Mouse (Mus musculus) heart, adult 11 months (tissue): Measurements from ENCODE around the gene Ndufa4l2.

ENCODE experiments used
- DNase-seq: peaks from one replicate; pipeline ENCODE4 v3.0.0; 2022

The Ndufa4l2 gene

DNA sequence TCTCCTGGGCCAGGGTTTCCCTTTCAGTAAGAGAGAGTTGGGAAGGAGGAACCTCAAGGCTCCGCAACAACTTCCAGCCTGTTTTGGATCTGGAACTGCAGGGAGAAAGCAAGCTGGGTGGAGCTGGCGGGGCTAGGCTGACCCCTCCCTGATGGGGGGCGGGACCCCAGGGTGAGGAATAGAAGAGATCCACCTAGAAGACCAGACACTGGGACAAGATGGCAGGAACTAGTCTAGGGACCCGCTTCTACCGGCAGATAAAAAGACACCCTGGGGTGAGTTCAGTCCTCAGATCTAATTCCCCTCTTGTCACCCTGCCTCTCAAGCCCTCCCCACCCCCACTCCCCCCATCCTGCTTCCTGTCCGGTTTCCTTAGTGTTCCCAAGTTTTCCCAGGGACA, at the start of gene Ndufa4l2:
TSS of gene Ndufa4l2 (plus strand) at position 204 of the 400 bp plus-strand sequence.
- DNase-seq = peak; percentile 99

DNA sequence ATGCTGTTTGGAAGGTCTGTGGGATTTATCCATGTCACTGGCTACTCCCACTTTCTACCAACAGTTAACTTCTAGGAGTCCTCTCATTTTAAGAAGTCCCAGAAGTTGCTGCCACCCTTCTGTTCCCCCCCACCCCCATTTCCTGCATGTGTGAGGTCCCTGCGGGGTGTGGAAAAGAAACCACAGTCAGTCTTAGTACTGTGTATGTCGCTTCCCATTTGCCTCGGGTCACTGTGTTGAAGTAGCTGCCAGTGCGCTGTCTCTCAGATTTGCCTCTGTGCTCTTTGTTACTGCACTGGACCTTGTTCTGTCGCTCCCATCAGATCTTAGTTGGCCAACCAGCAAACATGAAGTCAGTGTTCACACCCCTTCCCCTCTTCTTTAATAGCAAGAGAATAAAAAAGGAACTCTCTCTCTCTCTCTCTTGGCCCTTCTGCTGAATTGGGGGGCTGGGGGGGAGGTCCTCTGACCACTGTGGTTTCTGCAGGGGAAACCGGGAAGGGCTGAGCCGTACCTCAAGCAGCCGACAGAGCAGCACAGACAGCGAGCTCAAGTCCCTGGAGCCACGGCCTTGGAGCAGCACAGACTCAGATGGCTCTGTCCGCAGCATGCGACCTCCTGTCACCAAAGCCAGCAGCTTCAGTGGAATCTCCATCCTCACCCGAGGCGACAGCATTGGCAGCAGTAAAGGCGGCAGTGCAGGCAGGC, 43.3 kb upstream of the Ndufa4l2 start:
- no peak for DNase-seq

DNA sequence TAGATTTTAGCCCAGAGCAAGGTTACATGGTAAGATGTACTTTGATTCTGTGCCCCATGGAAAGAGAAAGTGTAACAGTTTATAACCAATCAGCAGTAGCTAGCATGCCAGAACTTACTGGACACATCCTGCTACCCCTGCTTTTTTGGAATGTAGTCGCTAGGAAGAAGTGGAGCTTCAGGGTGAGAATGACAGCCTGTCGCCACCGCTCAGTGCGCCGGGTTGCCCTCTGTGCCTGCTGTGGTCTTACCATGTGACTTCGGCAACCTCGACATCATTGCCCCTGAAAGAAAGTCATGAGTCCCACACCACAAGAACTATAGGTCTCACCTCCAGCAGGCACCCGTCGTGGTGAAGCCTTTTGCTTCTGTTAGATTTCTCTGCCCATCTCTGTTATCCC, 42.0 kb upstream of the Ndufa4l2 start:
- DNase-seq = no peak

DNA sequence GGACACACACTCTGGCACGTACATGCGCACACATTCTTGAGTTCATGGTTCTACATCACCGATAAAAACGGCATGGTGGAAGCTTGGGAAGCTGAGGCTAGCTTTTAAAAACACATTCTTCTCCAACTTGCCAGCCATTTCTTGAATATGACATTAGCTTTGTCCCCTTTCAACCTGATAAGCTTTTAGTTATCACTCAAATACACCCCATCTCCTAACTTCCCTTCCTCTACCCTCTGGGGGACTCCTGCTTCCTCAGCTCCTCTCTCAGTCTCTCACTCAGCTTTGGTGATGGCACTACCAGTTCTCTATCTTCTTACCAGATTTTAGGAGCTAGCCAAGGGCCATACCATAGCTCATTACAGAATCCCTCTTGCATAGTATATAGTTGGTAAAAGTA, 39.6 kb upstream of the Ndufa4l2 start:
- DNase-seq = no peak

DNA sequence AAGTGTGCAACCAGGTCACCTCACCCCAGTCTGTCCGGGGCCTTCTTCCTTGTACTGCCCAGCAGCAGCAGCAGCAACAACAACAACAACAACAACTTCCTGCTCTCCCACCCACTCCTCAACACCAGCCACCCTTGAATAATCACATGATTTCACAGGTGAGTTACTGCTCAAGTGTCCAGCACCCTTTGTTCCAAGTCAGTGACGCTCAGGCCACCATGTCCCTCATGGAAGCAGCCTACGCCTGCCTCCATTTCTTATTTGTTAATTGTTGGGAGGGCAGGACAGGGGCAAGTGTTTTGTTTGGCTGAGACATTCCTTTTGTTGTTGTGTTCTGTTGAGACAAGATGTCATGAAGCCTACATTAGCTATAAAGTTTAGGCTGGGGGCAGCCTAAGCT, 38.2 kb upstream of the Ndufa4l2 start:
- no peak for DNase-seq

DNA sequence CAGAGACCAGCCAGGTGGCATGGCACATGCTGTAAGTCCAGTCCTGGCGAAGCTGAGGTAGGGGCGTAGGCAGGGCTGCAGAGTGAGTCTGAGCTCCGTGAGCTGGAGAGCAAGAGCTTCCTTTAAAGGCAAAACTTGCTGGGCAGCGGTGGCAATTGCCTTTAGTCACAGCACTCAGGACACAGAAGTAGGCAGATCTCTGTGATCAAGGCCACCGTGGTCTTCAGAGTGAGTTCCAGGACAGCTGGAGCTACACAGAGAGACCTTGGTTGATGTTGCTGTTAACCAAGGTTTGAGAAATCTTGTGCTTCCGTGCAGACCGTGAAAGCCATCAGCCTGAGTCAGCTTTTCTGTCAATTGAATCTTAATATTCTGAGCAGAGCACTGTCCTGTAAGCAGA, 37.5 kb upstream of the Ndufa4l2 start:
- no peak for DNase-seq

DNA sequence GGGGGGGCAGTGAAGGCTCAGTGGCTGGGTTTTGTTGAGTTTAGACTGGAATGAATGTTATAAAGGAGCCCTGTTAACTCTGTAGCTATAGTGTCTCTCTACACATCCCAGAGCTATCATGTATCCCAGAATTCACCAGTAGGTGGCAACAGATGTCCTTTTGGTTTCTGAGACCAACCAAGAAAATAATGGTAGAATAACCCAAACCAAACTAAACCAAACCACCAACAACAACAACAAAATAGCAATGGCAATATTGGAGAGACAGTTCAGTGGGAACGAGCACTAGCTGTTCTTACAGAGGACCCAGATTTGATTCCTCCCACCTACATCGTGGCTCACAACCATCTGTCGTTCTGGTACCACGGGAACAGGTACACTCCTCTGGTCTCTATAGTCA, 35.6 kb upstream of the Ndufa4l2 start:
- DNase-seq = no peak

DNA sequence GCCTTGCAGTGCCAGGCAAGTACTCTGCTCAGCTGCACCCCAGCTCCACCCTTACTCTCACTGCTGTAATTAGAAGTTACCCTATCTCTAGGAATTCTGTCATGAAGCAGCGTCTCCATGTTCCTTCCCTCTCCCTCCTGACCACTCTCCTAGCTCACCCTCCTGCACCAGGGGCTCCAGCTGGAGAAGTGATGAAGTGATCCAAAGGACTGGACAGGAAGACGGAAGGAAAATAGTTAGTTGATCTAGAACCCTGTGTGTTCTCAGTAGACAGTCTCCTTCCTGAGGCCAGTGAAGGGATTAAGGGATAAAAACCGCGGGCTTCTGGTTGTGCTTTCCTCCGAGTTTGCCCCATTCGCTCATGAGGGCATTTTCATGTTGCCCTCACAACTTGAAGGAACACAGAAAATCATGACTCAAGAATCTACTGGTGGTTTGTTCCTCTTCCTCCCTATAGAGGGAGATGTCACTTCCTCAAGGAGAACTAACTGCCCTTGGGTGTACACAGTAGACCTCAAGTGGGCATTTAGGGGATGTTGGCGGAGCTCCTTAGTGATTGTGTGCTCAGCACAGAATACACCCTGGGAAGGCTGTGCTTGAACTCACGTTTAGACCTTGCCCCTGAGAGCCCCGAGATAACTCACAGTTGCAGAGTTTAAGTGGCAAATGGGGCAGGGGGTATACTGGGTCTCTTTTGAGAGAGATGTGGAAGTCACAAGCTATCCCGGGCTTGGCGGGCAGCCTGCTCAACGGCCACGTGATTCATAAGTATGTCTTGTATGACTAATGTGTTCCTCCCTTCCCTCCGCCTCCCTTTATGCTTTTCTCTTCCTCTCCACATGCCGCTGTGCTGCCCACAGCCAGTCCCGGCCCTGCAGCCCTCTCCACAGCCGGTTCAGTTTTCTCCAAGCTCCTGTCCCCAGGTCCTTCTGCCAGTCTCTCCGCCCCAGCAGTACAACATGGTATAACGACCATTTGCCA, 33.6 kb upstream of the Ndufa4l2 start:
- DNase-seq = peak; percentile 97

DNA sequence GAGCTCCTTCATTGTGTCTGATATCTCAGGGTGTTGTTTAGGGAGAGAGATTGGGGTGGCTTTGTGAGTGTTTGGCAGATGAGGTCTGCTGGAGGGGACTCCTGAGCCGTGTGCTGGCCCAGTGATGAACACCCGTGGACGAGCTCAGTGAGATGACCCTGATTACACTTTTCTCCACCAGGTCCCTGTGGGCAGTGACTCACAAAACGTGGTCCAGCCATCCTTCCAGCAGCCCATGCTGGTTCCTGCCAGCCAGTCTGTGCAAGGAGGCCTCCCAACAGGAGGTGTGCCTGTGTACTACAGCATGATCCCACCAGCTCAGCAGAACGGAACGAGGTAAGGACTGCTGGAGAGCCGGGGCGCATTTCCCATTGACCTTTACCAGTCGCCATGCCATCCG, 29.5 kb upstream of the Ndufa4l2 start:
- no peak for DNase-seq

DNA sequence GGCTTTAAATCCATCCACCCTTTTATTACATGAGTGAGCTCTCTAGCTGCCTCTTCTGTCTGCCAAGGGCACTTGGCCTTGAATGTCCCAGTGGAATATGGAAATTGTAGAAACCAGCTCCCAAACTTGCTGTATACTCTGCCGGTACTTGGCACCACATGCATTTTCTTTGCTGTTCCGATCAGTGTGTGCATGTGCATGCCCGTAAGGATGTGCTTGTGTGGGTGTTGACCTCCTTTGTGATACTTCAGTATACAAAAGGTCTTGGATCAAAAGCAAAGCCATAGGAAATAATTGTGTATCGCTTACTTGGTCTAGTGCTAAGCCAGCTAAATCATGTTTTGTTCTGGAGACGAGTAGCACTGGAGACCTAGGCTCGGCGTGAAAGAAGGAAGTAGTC, 25.9 kb upstream of the Ndufa4l2 start:
- DNase-seq = no peak

DNA sequence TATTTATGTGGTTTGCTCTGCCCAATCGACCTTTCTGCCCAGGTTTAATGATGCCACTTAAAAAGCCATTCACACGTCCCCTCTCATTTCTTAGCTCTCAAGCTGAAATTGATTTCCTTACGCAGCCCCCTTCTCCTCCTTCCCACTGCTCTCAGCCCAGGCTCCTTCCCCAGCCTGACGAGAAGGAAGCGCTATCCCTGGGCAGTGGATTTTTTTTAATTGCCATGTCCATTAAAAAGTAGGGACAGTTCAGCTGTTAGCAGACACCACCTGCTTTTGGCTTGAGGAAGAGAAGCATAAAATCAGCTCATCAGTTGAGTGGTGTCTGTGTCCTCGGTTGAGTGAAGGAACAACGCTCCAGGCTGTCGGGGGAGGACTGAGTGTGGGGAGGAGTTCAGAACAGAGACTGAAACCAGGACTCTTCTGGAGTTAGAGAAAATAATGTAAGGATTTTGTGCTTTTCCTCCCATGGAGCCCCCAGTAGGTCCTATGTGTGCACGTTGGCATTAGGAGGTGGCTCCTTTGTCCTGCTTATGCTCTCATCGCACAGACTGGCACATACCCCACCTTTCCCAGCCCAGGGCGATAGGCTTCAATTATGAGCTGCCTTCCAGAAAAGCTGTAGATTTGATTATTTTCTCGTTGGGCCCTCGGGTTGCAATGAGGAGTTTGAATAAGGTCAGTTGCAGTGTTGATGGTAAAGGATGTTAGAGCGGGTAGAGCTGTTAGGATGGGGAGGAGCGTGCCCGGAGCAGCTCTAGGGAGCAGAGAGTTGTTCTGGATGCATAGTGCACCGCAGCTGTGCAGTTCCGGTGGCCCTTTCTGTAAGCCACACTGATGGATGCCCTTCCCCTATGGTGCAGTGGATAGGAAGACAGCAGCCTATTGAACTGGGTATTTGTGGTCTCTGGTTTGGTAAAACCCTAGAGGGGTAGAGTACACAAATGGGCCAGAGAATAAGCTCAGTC, 24.3 kb upstream of the Ndufa4l2 start:
- no peak for DNase-seq

DNA sequence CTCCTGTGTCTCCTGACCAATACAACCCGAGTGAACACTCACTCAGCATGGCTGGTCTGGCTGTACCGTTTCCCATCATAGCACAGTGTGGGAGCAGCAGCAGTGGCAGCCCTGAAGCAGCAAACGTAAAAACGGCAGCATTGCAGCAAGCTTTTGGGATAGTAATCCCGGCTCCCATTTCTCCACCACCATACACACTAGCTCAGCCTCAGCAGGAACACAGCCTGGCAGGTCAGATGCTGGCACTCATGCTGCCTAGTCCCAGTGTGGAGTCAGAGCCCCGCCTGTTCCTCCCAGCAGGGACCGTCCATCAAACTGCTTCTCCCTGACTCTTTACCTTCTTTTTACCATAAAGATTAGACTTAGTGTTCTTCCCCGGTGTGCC, 23.6 kb upstream of the Ndufa4l2 start:
- DNase-seq = no peak

DNA sequence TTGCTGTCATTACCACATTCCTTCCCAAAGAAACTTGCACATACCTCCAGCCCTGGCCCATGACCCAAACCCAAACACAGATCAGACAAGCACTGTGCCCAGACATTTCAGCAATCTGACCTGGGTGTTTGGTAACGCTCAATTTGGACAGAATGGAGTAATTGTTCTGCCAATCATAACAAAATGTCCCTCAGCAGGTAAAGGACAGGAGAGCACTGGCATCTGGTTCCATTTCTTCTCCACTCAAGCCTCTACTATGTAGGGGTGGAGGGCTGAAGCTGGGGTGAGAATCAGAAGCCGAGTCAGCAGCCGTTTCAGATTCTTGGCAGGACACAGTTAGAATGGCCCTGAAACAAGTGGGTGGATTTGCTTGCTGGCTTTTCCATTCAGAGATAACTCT, 22.6 kb upstream of the Ndufa4l2 start:
- no peak for DNase-seq

DNA sequence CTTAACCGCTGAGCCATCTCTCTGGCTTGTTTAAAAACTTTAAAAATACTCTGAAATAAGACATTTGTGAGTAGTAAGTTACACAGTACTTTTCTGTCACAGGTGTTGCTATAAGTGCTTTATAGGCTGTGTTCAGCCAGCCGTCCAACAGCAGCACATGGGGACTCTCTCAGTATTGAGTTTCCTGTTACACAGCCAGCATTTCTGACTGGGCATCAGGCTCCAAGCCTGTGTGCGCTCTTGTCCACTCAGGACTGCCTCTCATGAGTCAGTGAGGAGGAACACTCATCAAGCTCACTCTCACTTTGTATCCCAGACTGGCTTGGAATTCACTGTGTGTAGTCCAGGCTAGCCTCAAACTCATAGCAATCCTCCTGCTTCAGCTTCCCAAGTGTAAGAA, 18.6 kb upstream of the Ndufa4l2 start:
- no peak for DNase-seq

DNA sequence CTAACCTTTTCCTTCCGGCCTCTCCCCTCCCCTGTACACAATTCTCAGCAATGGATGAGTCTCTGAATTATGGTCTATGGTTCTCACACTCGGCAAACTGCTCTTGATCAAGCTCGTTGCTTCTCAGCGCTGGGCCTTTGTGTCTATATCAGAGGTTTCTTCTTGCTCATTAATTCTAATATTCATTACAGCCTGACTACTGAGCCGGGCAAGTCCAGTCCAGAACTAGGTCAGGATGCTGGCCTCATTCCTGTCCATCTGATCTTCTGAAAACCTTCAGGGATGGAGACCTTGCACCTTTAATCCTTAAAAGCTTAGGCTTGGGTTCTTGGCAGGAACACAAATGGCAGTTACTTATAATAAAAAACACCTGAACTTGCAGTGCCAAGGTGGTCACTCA, 15.3 kb upstream of the Ndufa4l2 start:
- no peak for DNase-seq

DNA sequence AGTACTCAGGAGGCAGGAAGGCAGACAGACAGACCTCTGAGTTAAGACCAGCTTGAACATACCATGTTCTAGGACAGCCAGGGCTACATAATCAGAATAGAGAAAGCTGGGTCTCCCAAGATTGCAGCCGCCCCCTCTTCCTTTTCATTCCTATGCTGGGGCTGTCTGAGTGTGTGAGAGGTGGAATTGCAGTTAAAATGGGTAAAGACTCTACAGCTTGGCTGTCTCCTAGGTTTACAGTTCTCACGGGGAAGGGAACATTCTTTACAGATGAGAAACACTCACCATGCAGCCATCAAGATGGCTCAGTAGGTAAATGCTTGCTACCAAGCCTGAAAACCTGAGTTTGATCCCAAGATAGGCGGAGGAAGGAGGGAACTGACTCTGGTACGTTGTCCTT, 14.7 kb upstream of the Ndufa4l2 start:
- DNase-seq = no peak

DNA sequence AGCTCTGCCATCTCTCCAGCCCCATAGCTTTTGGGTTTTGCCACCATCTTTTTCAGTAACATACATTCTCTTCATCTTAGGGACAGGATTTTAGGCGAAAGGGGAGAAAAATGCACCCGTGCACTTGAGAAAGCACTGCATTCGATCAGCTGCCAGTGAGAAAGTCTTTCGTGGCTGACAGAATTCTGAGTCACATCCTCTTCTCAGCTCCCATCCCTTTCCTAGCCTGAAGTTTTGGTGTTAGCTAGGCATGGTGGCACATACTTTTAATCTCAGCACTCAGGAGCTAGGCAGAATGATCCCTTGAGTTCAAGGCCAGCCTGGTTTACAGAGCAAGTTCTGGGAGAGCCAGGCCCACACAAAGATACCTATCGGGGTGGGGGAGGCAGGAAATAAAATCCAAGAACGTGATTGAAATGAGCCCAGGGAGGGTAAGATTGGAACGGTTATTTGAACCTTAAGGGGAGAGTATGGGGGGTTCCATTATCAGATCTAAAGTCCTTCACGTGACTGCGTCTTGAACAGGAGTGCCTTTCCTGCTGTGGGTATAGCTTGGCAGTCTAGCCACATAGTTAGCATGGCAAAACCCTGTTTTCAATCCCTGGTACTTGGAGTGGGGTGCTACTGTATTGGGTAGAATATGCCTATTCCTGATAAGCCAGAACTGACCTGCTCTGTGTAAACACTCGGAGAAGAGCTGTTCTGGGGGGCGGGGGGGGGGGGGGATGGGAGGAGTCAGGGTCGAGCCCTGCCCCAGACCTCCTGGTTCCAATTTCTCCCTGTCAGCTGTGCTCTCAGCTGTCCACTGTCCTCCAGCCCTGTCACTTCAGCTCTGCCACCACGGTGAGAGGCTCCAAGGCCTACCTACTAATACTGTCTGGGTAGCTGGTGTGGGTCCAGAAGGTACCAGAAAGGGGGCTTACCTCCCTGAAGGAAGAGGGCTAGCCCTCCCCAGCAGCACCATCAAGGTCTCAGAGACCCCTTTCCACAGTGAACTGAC, 13.6 kb upstream of the Ndufa4l2 start, which contains the start of gene Stac3:
TSS of gene Stac3 (plus strand) at position 793 of the 1,000 bp plus-strand sequence.
- no peak for DNase-seq

DNA sequence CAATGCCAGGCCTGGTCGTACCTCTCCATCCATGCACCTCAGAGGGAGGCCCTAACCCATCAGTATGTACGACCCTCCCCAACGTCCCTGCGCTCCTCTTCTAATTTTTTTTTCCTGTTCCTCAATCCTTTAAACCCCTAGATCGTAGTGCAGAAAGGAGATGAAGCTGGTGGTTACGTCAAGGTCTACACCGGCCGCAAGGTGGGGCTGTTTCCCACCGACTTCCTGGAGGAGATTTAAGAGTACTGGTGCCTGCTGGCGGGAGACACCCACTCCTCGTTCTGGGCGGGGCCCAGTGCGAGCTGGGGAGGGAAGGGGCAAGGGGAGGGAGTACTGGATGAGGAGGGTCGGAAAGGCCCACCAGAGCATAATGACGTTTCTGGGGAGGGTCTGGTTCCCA, 6.5 kb upstream of the Ndufa4l2 start:
- peak; percentile 94 for DNase-seq

DNA sequence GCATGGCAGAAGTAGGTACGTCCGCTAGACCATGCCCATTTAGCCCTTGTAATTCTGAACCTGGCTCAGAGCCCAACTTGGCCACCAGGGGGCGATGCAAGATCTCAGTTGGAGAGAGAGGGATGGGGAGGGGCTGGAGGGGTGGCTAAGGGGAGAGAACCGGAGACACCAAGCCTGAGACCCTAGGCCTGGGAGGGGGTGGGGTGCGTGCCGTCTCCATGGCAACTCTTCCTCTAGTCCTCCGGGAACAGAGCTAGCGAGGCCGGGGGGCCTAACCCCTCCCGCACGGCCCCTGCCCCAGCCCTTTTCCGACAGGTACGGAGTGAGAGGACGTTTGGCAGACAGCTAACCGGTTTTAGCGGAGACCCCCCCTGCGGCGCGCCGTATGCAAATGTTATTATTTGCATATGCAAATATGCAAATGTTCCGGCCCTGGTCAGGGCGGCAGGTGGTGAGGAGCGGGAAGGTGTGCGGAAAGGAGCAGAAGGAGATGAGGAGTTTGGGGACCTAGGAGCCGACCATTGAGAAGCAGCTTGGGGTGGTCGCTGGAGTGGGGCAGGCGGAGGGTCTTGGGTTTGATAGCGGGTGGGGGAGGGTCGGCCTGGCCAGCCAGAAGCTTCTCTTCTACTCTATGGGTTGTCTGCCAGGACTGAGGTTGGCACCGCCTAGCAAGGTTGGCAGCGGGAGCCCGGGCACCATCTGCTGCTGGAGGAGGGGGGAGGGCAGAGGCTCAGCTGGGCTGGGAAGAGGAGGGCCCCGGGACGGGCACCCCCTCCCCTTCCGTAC, 5.5 kb upstream of the Ndufa4l2 start:
- peak; percentile 97 for DNase-seq

DNA sequence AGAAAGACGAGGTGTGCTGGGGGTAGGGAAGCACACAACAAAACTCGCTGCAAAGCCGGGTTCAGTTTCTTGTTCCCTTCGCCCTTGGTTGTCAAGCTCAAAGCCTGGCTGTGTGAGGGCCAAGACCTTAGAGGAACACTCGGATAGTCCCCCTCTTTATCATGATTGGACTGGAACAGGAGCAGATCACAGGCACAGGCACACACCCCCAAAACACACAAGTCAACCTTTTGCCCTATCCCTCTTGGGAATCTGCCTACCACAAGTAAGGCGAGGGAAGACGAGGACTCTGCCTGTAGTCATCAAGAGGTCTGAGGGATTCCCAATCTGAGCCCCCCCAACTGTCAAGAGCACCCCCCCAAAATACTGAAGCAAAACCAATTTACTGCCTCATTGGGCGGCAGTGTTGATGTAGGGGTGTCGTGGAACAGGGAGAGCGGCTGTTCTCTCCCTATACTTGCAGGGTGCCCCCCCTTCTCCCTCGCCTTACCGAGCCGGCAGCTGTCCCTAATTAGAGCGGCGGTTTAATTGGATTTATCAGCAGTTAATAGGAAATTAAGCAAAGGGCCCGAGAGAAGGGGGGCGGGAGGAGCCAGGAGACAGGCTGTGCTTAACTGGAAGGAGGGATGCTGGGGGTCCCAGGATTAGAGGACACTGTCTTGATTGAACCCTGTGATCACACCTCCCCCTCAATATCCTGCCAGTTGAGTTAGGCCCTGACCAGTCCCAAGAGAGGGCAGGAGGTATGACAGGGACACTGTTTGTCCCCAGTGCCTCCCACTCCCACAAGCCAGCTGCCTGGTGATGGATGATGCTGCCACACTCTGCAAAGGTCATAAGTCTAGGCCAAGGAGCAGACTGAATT, 4.7 kb upstream of the Ndufa4l2 start:
- DNase-seq = no peak
